Mouse (Mus musculus): ENCODE data around the gene Plcl1. TPM values are rescaled to one million over a fixed set of nuclear protein-coding genes. Genes with fewer than 3 reads are reported as not detected.

Gene Plcl1
- polyA plus RNA-seq, 1 experiment from 2014 or later = 5.5 TPM

GRCm38 (mm10) chr1:55406023-55406413, 297 bp downstream of the Plcl1 start:
- under 1% methylated on average over 39 of the region's 42 CpGs for WGBS

DNA sequence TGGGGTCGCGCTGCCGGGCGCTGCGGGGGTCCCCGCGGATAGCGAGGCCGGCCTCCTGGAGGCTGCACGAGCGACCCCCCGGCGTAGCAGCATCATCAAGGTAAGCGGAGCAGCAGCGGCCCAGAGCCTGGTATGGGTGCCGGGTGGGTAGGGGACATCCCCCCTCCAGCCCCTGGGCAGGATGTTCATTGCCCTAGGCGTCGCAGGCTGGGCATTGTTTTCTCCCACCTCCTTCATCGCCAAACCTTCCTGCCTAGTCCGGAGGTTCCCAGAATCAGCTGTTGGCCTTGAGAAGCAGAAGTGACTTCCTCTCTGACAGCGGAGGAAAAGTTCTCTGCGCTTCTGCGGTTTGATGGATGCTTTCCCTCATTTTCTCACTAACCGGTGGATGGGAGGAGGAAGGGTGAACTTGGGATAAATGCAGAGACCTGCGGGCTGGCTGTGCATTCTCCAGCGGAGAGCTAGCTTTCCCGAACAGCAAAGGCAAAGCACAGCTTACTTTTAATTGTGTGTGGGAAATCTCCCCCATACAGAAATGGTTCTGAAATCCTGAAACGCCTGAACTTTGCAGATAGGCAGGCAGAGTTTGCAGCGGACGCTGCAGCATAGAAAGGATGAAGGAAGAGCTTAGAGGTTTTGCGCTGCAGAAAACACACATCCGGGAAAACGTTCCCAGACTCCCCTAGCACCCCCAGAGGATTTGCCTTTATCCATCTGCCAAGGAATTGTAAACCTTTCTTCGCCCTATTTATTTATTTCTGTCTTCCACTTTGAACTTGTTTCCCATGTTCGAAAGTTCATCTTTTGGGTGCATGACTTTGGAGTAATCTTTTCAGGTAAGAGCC, 1.0 kb downstream of the Plcl1 start:
- Histone ChIP-seq H3K27me3 (ENCODE audit: control insufficient read depth, insufficient read depth, low read length) (0 out of 2 replicates have a peak, but pooled peaks cover 7% of the 10 kb centered on the region), H3K27ac (peak overlapping the region; percentile 82), H3K9me3 (ENCODE audit: control insufficient read depth, low read length) (no peaks in the 10 kb centered on the region), H3K9ac (peak overlapping the region; percentile 78), H3K4me2 (replicated peaks) (peak overlapping the region; percentile 97), H3K4me3 (replicated peaks; ENCODE audit: low read length) (peak overlapping the region; percentile 88), H3K4me1 (replicated peaks; ENCODE audit: control insufficient read depth, insufficient read depth, low read length) (peaks cover 12% of the 10 kb centered on the region), H3K36me3 (replicated peaks; ENCODE audit: control insufficient read depth, insufficient read depth) (no peaks in the 10 kb centered on the region)
- ATAC-seq (ENCODE audit: low FRiP score) = 0 out of 2 replicates have a peak, but pooled peaks have one; percentile 12
- peak; percentile 44 for DNase-seq (ENCODE audit: low spot score)
- 4% methylated on average over 35 of the region's 35 CpGs for WGBS

More at GRCm38 (mm10) chr1:55406023-55406413, 297 bp downstream of the Plcl1 start:
- H3K36me3 ChIP-seq (replicated peaks; ENCODE audit: control insufficient read depth, insufficient read depth) = no peaks in the 10 kb centered on the region
- peaks cover 12% of the 10 kb centered on the region for H3K4me1 ChIP-seq (replicated peaks; ENCODE audit: control insufficient read depth, insufficient read depth, low read length)
- H3K4me2 ChIP-seq (replicated peaks) = peak overlapping the region; percentile 97
- 0 out of 2 replicates have a peak, but pooled peaks cover 7% of the 10 kb centered on the region for H3K27me3 ChIP-seq (ENCODE audit: control insufficient read depth, insufficient read depth, low read length)
- H3K27ac ChIP-seq = peak overlapping the region; percentile 82
- DNase-seq (ENCODE audit: low spot score) = no peak
- peak overlapping the region; percentile 78 for H3K9ac ChIP-seq
- no peak; the same call in 1 of the 2 replicates for ATAC-seq (ENCODE audit: low FRiP score)
- no peaks in the 10 kb centered on the region for H3K9me3 ChIP-seq (ENCODE audit: control insufficient read depth, low read length)
- H3K4me3 ChIP-seq (replicated peaks; ENCODE audit: low read length) = peak overlapping the region; percentile 88

GRCm38 (mm10) chr1:55410670-55411069, 4.9 kb downstream of the Plcl1 start:
- H3K9me3 ChIP-seq (ENCODE audit: control insufficient read depth, low read length) = no peaks in the 10 kb centered on the region
- 85% methylated on average over 2 of the region's 2 CpGs for WGBS
- no peaks in the 10 kb centered on the region for H3K36me3 ChIP-seq (replicated peaks; ENCODE audit: control insufficient read depth, insufficient read depth)

GRCm38 (mm10) chr1:55411079-55411478, 5.4 kb downstream of the Plcl1 start:
- Histone ChIP-seq H3K27me3 (ENCODE audit: control insufficient read depth, insufficient read depth, low read length) (no peaks in the 10 kb centered on the region), H3K9ac (no peak overlapping the region), H3K4me2 (replicated peaks) (no peak overlapping the region), H3K36me3 (replicated peaks; ENCODE audit: control insufficient read depth, insufficient read depth) (no peaks in the 10 kb centered on the region), H3K4me3 (replicated peaks; ENCODE audit: low read length) (no peak overlapping the region), H3K4me1 (replicated peaks; ENCODE audit: control insufficient read depth, insufficient read depth, low read length) (peaks cover 3% of the 10 kb centered on the region; the same call in 1 of the 2 replicates), H3K27ac (no peak overlapping the region), H3K9me3 (ENCODE audit: control insufficient read depth, low read length) (no peaks in the 10 kb centered on the region)
- ATAC-seq (ENCODE audit: low FRiP score) (no peak), DNase-seq (ENCODE audit: low spot score) (no peak)
- whole genome bisulfite sequencing = 83% methylated on average over 2 of the region's 2 CpGs

More at GRCm38 (mm10) chr1:55410670-55411069, 4.9 kb downstream of the Plcl1 start:
- H3K27ac ChIP-seq = no peak overlapping the region
- H3K4me3 ChIP-seq (replicated peaks; ENCODE audit: low read length) = no peak overlapping the region
- H3K4me1 ChIP-seq (replicated peaks; ENCODE audit: control insufficient read depth, insufficient read depth, low read length) = peaks cover 3% of the 10 kb centered on the region; the same call in 1 of the 2 replicates
- no peak overlapping the region for H3K9ac ChIP-seq
- H3K4me2 ChIP-seq (replicated peaks) = no peak overlapping the region
- no peaks in the 10 kb centered on the region for H3K27me3 ChIP-seq (ENCODE audit: control insufficient read depth, insufficient read depth, low read length)
- DNase-seq (ENCODE audit: low spot score) = no peak
- ATAC-seq (ENCODE audit: low FRiP score) = no peak

DNA sequence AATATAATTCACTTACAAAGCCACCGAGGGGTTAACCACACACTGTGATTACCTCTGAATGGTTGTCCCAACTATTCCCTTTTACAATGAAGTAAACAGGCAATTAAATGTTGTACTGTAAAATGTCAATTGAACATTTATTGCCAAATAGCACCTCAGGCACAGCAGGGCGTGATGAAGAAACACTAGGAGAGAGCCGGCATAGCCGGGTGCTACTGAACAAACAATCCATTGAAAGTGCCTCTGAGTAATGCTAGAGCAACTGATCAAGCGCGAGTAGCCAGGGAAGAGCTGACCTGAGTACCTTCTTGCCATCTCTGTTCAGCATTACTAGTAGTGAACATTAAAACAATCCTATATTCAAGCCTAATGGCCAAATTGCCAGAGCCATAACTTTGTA, 6.8 kb downstream of the Plcl1 start:
- no peak for DNase-seq (ENCODE audit: low spot score)
- 70% methylated on average over 6 of the region's 6 CpGs for WGBS

DNA sequence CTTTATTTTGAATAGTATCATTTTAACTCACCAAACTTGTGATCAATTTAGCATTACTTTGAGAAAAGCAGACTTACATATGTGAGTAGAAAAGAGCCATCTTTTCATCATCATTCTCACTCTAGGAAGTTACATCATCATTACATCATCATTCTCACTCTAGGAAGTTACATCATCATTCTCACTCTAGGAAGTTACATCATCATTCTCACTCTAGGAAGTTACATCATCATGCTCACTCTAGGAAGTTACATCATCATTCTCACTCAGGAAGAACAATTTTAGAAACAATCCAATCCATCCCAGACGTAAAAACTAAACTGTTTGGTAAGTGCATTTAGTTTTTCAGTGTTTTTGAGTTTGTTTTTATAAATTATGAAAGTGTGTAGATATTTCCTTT, 7.8 kb downstream of the Plcl1 start:
- Histone ChIP-seq H3K9ac (no peak overlapping the region), H3K27me3 (ENCODE audit: control insufficient read depth, insufficient read depth, low read length) (no peaks in the 10 kb centered on the region), H3K27ac (no peak overlapping the region), H3K9me3 (ENCODE audit: control insufficient read depth, low read length) (no peaks in the 10 kb centered on the region), H3K36me3 (replicated peaks; ENCODE audit: control insufficient read depth, insufficient read depth) (no peaks in the 10 kb centered on the region), H3K4me1 (replicated peaks; ENCODE audit: control insufficient read depth, insufficient read depth, low read length) (no peaks in the 10 kb centered on the region), H3K4me3 (replicated peaks; ENCODE audit: low read length) (no peak overlapping the region), H3K4me2 (replicated peaks) (no peak overlapping the region)
- WGBS = 90% methylated on average over 1 of the region's 1 CpGs
- no peak for ATAC-seq (ENCODE audit: low FRiP score)
- DNase-seq (ENCODE audit: low spot score) = no peak

More for the DNA sequence above, 6.8 kb downstream of the Plcl1 start:
- ATAC-seq (ENCODE audit: low FRiP score) = no peak
- no peak overlapping the region for H3K27ac ChIP-seq
- no peak overlapping the region for H3K9ac ChIP-seq
- H3K4me3 ChIP-seq (replicated peaks; ENCODE audit: low read length) = no peak overlapping the region
- no peaks in the 10 kb centered on the region for H3K9me3 ChIP-seq (ENCODE audit: control insufficient read depth, low read length)
- no peak overlapping the region for H3K4me2 ChIP-seq (replicated peaks)
- H3K4me1 ChIP-seq (replicated peaks; ENCODE audit: control insufficient read depth, insufficient read depth, low read length) = peaks cover 3% of the 10 kb centered on the region; the same call in 1 of the 2 replicates
- H3K36me3 ChIP-seq (replicated peaks; ENCODE audit: control insufficient read depth, insufficient read depth) = no peaks in the 10 kb centered on the region
- no peaks in the 10 kb centered on the region for H3K27me3 ChIP-seq (ENCODE audit: control insufficient read depth, insufficient read depth, low read length)

GRCm38 (mm10) chr1:55418968-55419367, 13.2 kb downstream of the Plcl1 start:
- H3K27me3 ChIP-seq (ENCODE audit: control insufficient read depth, insufficient read depth, low read length) = no peaks in the 10 kb centered on the region
- H3K27ac ChIP-seq = no peak overlapping the region
- no peak overlapping the region for H3K9ac ChIP-seq
- no peak overlapping the region for H3K4me3 ChIP-seq (replicated peaks; ENCODE audit: low read length)
- no peaks in the 10 kb centered on the region for H3K36me3 ChIP-seq (replicated peaks; ENCODE audit: control insufficient read depth, insufficient read depth)
- no peaks in the 10 kb centered on the region for H3K4me1 ChIP-seq (replicated peaks; ENCODE audit: control insufficient read depth, insufficient read depth, low read length)
- H3K9me3 ChIP-seq (ENCODE audit: control insufficient read depth, low read length) = no peaks in the 10 kb centered on the region
- DNase-seq (ENCODE audit: low spot score) (no peak), ATAC-seq (ENCODE audit: low FRiP score) (no peak)
- WGBS = 86% methylated on average over 3 of the region's 3 CpGs
- no peak overlapping the region for H3K4me2 ChIP-seq (replicated peaks)

- H3K9me3 ChIP-seq (ENCODE audit: control insufficient read depth, low read length) = no peaks in the 10 kb centered on the region
- no peak overlapping the region for H3K9ac ChIP-seq
- H3K36me3 ChIP-seq (replicated peaks; ENCODE audit: control insufficient read depth, insufficient read depth) = no peaks in the 10 kb centered on the region
- 85% methylated on average over 2 of the region's 2 CpGs for WGBS
- H3K4me2 ChIP-seq (replicated peaks) = no peak overlapping the region
- ATAC-seq (ENCODE audit: low FRiP score) = no peak
- DNase-seq (ENCODE audit: low spot score) = no peak
- H3K27ac ChIP-seq = no peak overlapping the region
- H3K27me3 ChIP-seq (ENCODE audit: control insufficient read depth, insufficient read depth, low read length) = no peaks in the 10 kb centered on the region
- no peaks in the 10 kb centered on the region for H3K4me1 ChIP-seq (replicated peaks; ENCODE audit: control insufficient read depth, insufficient read depth, low read length)
- H3K4me3 ChIP-seq (replicated peaks; ENCODE audit: low read length) = no peak overlapping the region
These were observed 21.9 kb downstream of the Plcl1 start for GRCm38 (mm10) chr1:55427607-55428006.

GRCm38 (mm10) chr1:55429051-55429450, 23.3 kb downstream of the Plcl1 start:
- H3K4me2 ChIP-seq (replicated peaks) = no peak overlapping the region
- no peak overlapping the region for H3K4me3 ChIP-seq (replicated peaks; ENCODE audit: low read length)
- 84% methylated on average over 2 of the region's 2 CpGs for WGBS
- H3K27ac ChIP-seq = no peak overlapping the region
- H3K9ac ChIP-seq = no peak overlapping the region
- H3K36me3 ChIP-seq (replicated peaks; ENCODE audit: control insufficient read depth, insufficient read depth) = no peaks in the 10 kb centered on the region
- no peaks in the 10 kb centered on the region for H3K9me3 ChIP-seq (ENCODE audit: control insufficient read depth, low read length)
- no peak for ATAC-seq (ENCODE audit: low FRiP score)
- no peaks in the 10 kb centered on the region for H3K4me1 ChIP-seq (replicated peaks; ENCODE audit: control insufficient read depth, insufficient read depth, low read length)
- no peaks in the 10 kb centered on the region for H3K27me3 ChIP-seq (ENCODE audit: control insufficient read depth, insufficient read depth, low read length)
- no peak for DNase-seq (ENCODE audit: low spot score)

All from hindbrain, embryonic 14.5 days (tissue).